Mouse (Mus musculus) heart, postnatal 0 days (tissue): ENCODE data around the gene Chd9.
A peak's percentile ranks its signal among the peaks of the same experiment; 100 is the strongest.

ENCODE experiments used
- CTCF ChIP-seq: IDR thresholded peaks from 2 replicates; pipeline ENCODE4 v1.5.1; 2016; ENCODE audit warnings: antibody characterized with exemption, control low read depth, low read depth
- EP300 ChIP-seq: IDR thresholded peaks from 2 replicates; pipeline ENCODE4 v1.6.1; 2016; ENCODE audit warnings: antibody characterized with exemption, low read depth

- TF ChIP-seq CTCF (no peak), EP300 (peak; percentile 17; the same call in 1 of the 2 replicates)
Measured at GRCm38 (mm10) chr8:91069834-91070233, 241.7 kb downstream of the Chd9 start, which contains the start of gene Rbl2.
